Mouse (Mus musculus) midbrain, embryonic 11.5 days (tissue): ENCODE measurements around the gene Zmynd11. TPM values are rescaled to one million over a fixed set of nuclear protein-coding genes. Genes with fewer than 3 reads are reported as not detected.

Experiments used
- ATAC-seq: fragments of 200-750 bp; cut with Nextera tagmentation; 2 replicates; pipeline ENCODE4 v1.8.0; 2017; ENCODE audit warnings: moderate TSS enrichment, moderate library complexity; ENCODE audit not compliant: low FRiP score
- DNase-seq: peaks from one replicate; pipeline ENCODE4 v3.0.0; 2015; ENCODE audit warnings: low spot score; ENCODE audit errors: missing footprints
- H3K27ac ChIP-seq: fragments of 300-500 bp; sonication (generic); 2 replicates; pipeline ENCODE4 v1.5.1; 2014; ENCODE audit warnings: low read depth, low read length
- H3K27me3 ChIP-seq: fragments of 300-500 bp; sonication (generic); 2 replicates; pipeline ENCODE4 v1.6.1; 2014; ENCODE audit warnings: mild to moderate bottlenecking, low read length, moderate library complexity, mixed read lengths; ENCODE audit not compliant: control insufficient read depth, insufficient read depth
- H3K36me3 ChIP-seq: fragments of 300-500 bp; sonication (generic); 2 replicates; pipeline ENCODE4 v1.6.1; 2014; ENCODE audit warnings: mild to moderate bottlenecking, low read length, moderate library complexity, mixed read lengths; ENCODE audit not compliant: control insufficient read depth, insufficient read depth
- H3K4me1 ChIP-seq: fragments of 300-500 bp; sonication (generic); 2 replicates; pipeline ENCODE4 v1.6.1; 2014; ENCODE audit warnings: low read length; ENCODE audit not compliant: control insufficient read depth, insufficient read depth
- H3K4me2 ChIP-seq: fragments of 300-500 bp; sonication (generic); 2 replicates; pipeline ENCODE4 v1.6.1; 2014; ENCODE audit warnings: mild to moderate bottlenecking, moderate library complexity
- H3K4me3 ChIP-seq: fragments of 300-500 bp; sonication (generic); 2 replicates; pipeline ENCODE4 v1.5.1; 2014; ENCODE audit warnings: low read depth, low read length
- H3K9ac ChIP-seq: fragments of 300-500 bp; sonication (generic); 2 replicates; pipeline ENCODE4 v1.6.1; 2014; ENCODE audit warnings: low read length
- H3K9me3 ChIP-seq: fragments of 300-500 bp; sonication (generic); 2 replicates; pipeline ENCODE4 v1.6.1; 2016; ENCODE audit warnings: low read length; ENCODE audit not compliant: control insufficient read depth
- WGBS: fragments of 180-500 bp; shearing (Covaris S2); extraction: QIAGEN DNeasy Blood & Tissue Kit; methylation state at CpG from one replicate; pipeline ENCODE4 v1.1.7; 2014; 5-methylcytosine and 5-hydroxymethylcytosine counted together
- polyA plus RNA-seq: library from polyadenylated mRNA; unstranded; fragments of >200 nt; fragmentation: Nextera tagmentation; extraction: Ambion mirVana; gene quantifications from 2 replicates; pipeline ENCODE4 v1.2.1, GENCODE M21; 2014

Zmynd11 gene
- polyA plus RNA-seq, 1 experiment from 2014 or later, result 153 TPM

- H3K27me3 ChIP-seq, result no peaks in the 10 kb centered on the region
- no peak overlapping the region for H3K4me3 ChIP-seq
- peaks cover 2% of the 10 kb centered on the region; the same call in 1 of the 2 replicates for H3K36me3 ChIP-seq
- H3K9ac ChIP-seq, result no peak overlapping the region
- WGBS, result 77% methylated on average over 12 of the region's 12 CpGs
- H3K27ac ChIP-seq, result no peak overlapping the region
- DNase-seq (peak; percentile 78), ATAC-seq (no peak)
- no peaks in the 10 kb centered on the region for H3K9me3 ChIP-seq
- H3K4me2 ChIP-seq, result no peak overlapping the region
- no peaks in the 10 kb centered on the region for H3K4me1 ChIP-seq
These were observed 62.4 kb downstream of the Zmynd11 start for GRCm38 (mm10) chr13:9702615-9703235.

- Histone ChIP-seq H3K4me1 (no peaks in the 10 kb centered on the region), H3K27ac (no peak overlapping the region), H3K4me3 (no peak overlapping the region), H3K4me2 (no peak overlapping the region), H3K27me3 (no peaks in the 10 kb centered on the region), H3K9me3 (no peaks in the 10 kb centered on the region), H3K9ac (no peak overlapping the region), H3K36me3 (peaks cover 10% of the 10 kb centered on the region)
- ATAC-seq (no peak), DNase-seq (peak; percentile 69)
- WGBS, result 94% methylated on average over 4 of the region's 4 CpGs
These were observed 67.8 kb downstream of the Zmynd11 start for GRCm38 (mm10) chr13:9697340-9697739.

GRCm38 (mm10) chr13:9695809-9696208, 69.3 kb downstream of the Zmynd11 start:
- Histone ChIP-seq H3K27me3 (no peaks in the 10 kb centered on the region), H3K9me3 (no peaks in the 10 kb centered on the region), H3K4me3 (no peak overlapping the region), H3K36me3 (peaks cover 12% of the 10 kb centered on the region), H3K9ac (no peak overlapping the region), H3K4me2 (no peak overlapping the region), H3K4me1 (no peaks in the 10 kb centered on the region), H3K27ac (no peak overlapping the region)
- ATAC-seq (no peak), DNase-seq (peak; percentile 57)

DNA sequence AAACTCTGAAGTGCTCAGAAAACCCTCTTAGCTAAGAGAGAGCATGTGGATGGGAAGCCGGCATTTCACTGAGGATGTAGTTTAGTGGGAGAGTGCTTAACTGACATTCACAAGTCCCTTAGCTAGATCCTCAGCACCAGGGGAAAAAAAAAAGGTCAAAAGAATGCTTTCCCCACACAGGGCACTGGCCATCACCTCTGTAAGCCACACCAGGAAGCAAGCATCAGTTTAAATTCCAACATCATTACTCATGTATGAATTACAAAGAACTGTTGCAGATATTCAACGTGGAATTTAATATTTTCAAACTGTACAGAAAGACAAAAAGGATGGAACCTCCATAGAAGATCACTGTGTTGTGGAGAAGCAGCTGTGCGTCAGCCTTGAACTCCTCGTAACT, 69.7 kb downstream of the Zmynd11 start:
- no peak overlapping the region for H3K4me2 ChIP-seq
- no peak overlapping the region for H3K27ac ChIP-seq
- H3K9me3 ChIP-seq, result no peaks in the 10 kb centered on the region
- DNase-seq (peak; percentile 4), ATAC-seq (no peak)
- H3K4me1 ChIP-seq, result no peaks in the 10 kb centered on the region
- H3K36me3 ChIP-seq, result peaks cover 16% of the 10 kb centered on the region
- H3K9ac ChIP-seq, result no peak overlapping the region
- no peaks in the 10 kb centered on the region for H3K27me3 ChIP-seq
- H3K4me3 ChIP-seq, result no peak overlapping the region
- WGBS, result 88% methylated on average over 4 of the region's 4 CpGs

GRCm38 (mm10) chr13:9694651-9695050, 70.5 kb downstream of the Zmynd11 start:
- Histone ChIP-seq H3K27ac (no peak overlapping the region), H3K36me3 (peaks cover 16% of the 10 kb centered on the region), H3K4me1 (no peaks in the 10 kb centered on the region), H3K4me2 (no peak overlapping the region), H3K9ac (no peak overlapping the region), H3K27me3 (no peaks in the 10 kb centered on the region), H3K9me3 (no peaks in the 10 kb centered on the region), H3K4me3 (no peak overlapping the region)
- WGBS, result 92% methylated on average over 6 of the region's 6 CpGs
- ATAC-seq (no peak), DNase-seq (peak; percentile 68)

DNA sequence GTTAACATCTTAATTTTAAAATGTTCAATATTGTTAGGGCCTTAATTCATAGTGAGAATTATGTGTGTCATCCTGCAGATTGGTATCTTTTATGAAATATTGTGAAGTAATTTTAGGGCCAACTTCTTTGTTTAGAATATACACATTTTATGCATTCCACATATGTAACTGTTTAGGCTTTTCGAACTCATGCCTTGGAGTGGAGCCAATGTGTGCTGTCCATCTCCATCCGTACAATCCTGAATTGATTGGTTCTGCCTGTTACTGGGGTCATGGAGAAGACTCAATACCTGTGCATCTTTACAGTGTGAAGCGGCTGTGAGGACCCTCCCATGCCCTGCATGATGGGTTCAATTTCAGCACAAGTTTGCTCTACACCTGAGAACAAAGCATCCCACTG, 72.3 kb downstream of the Zmynd11 start:
- no peaks in the 10 kb centered on the region for H3K9me3 ChIP-seq
- H3K4me2 ChIP-seq, result no peak overlapping the region
- H3K4me1 ChIP-seq, result no peaks in the 10 kb centered on the region
- H3K36me3 ChIP-seq, result peaks cover 26% of the 10 kb centered on the region
- no peak for ATAC-seq
- no peak overlapping the region for H3K4me3 ChIP-seq
- H3K27ac ChIP-seq, result no peak overlapping the region
- no peak overlapping the region for H3K9ac ChIP-seq
- WGBS, result 89% methylated on average over 3 of the region's 3 CpGs
- H3K27me3 ChIP-seq, result no peaks in the 10 kb centered on the region
- peak; percentile 72 for DNase-seq

DNA sequence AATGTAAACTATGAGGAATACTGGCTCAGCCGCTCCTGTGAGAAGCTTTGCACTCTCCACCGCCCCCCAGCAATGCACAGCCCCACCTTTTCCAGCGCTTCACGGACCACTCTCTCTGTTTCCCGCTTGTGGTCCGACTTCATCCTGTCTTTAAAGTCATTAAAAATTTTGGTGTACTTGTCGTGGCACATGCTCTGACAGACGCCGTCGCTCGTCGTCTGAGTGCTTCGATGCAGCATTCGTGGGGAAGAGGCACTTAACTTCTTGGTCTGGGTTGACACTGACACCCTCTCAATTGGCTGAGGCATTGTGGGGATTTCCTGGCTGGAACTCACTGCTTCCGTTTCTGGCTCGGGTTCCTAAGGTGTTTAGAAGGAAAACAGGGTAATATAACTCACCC, 75.8 kb downstream of the Zmynd11 start:
- H3K4me3 ChIP-seq, result no peak overlapping the region
- ATAC-seq, result no peak
- WGBS, result 96% methylated on average over 16 of the region's 16 CpGs

DNA sequence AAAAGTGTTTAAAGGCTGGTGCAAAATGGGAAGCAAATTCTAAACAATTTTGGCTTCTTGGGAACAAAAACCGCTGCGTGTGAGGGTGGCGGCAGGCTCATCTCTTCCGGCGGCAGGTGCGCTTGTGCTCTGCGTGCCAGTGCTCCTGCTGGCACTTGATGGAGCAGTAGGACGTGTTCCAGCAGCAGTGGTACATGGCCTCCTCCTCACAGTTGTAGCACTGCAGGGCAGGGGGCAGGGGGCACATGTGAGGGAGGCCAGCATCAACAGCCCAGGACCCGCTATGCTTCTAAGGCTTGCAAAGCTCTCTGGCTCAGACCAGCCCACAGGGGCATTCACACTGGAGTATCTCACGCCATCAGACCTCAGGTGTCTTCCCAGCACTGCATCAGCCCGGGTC, 78.4 kb downstream of the Zmynd11 start:
- Histone ChIP-seq H3K9ac (no peak overlapping the region), H3K4me1 (no peaks in the 10 kb centered on the region), H3K4me3 (no peak overlapping the region), H3K9me3 (no peaks in the 10 kb centered on the region), H3K27ac (no peak overlapping the region), H3K36me3 (peaks cover 23% of the 10 kb centered on the region), H3K4me2 (no peak overlapping the region), H3K27me3 (no peaks in the 10 kb centered on the region)
- DNase-seq, result no peak
- WGBS, result 94% methylated on average over 11 of the region's 11 CpGs
- 0 out of 2 replicates have a peak, but pooled peaks have one; percentile 16 for ATAC-seq

More for the DNA sequence above, 75.8 kb downstream of the Zmynd11 start:
- Histone ChIP-seq H3K4me2 (no peak overlapping the region), H3K4me1 (no peaks in the 10 kb centered on the region), H3K9ac (no peak overlapping the region), H3K9me3 (no peaks in the 10 kb centered on the region), H3K27ac (no peak overlapping the region), H3K36me3 (peaks cover 24% of the 10 kb centered on the region), H3K27me3 (no peaks in the 10 kb centered on the region)
- peak; percentile 71 for DNase-seq

DNA sequence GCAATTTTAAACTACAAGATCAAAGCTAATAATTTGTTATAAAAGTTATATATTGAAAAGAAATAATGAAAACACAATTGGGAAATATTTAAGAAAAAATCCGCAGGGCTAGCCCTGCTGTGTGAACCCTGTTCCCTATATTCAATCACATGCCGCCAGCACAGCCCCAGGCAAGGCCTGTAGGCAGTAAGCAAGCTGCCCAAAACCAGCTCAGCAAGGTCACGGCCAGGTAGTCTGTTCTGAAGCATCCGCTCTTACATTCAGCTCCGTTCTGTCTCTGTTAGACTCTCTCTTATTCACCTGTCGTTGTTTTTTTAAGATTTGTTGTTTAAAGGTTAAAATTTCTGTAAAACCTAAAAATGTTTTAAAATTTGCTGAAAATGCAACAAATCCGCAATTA, 78.9 kb downstream of the Zmynd11 start:
- Histone ChIP-seq H3K4me2 (no peak overlapping the region), H3K9me3 (no peaks in the 10 kb centered on the region), H3K27ac (no peak overlapping the region), H3K4me1 (no peaks in the 10 kb centered on the region), H3K9ac (no peak overlapping the region), H3K27me3 (no peaks in the 10 kb centered on the region), H3K36me3 (peaks cover 26% of the 10 kb centered on the region), H3K4me3 (no peak overlapping the region)
- ATAC-seq, result no peak
- DNase-seq, result peak; percentile 75
- 92% methylated on average over 7 of the region's 7 CpGs for WGBS
